Mouse (Mus musculus): Measurements from ENCODE around the gene Ptprg.

Ptprg gene

DNA sequence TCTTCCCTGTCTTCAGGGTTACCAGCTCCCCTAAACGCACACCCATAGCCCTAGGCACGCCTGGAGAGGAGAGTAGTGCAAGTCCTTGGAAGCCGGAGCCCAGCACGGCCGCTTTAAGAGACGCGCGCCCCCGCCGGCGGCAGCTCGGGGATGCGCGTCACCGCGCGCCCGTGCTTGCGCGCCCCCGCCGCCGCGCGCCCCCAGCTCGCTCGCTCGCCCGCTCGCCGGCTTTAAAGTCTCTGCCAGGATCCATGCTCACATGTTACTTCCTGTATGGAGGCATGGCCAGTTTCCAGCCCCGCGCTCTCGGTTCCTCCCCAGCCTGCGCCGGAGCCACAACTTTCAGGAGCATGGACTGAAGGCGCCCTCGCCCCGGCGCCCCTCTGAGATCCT lies at the start of gene Ptprg:
Gene Ptprg (plus strand): TSS at position 260 of the 393 bp plus-strand sequence.
- peak; percentile 69 to 86 for DNase-seq (ENCODE audit: low spot score in 2 of 2)

GRCm38 (mm10) chr14:11503803-11504365 lies 49.4 kb upstream of the Ptprg start:
- DNase-seq (ENCODE audit: low spot score in 2 of 2), result peak in 1 of 2 experiments; percentile 20

DNA sequence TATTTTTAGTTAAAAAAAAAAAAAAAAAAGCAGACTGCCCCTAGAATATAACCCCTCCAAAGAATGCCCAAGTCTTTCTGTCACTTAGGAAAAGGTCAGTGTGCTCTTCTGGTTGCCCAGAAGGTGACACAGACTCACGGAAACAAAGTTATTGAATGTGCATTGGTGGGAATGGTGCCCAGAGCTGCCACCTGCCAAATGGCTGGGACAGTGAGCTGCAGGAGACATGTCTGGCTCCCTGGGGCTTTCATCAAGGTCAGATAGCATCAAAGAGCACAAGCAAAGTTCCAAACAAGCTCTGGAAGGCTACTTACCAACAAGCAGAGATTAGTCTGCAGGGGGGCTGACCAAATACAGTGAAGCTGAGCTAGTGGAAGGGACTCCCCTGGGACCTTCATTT lies 43.2 kb upstream of the Ptprg start:
- no peak for DNase-seq (ENCODE audit: low spot score in 2 of 2)

DNA sequence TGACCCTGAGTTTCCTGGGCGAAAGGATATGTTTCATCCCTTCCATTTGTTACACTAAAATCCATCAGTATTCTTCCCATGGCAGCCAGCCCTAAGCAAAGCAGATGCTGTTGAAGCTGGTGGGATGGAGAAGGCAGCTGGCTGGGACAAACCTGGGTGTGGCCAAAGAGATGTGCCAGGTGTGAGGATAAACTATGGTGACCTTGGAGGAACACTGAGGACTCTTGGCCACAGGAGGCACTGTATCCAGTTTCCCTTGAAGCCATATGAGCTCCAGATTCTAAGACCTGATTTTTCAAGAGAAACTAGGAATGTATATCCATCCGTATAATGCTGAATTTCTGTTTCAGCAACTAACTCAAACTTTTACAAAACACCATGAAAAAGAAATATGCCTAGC lies 34.2 kb upstream of the Ptprg start:
- DNase-seq (ENCODE audit: low spot score in 2 of 2), result no peak

DNA sequence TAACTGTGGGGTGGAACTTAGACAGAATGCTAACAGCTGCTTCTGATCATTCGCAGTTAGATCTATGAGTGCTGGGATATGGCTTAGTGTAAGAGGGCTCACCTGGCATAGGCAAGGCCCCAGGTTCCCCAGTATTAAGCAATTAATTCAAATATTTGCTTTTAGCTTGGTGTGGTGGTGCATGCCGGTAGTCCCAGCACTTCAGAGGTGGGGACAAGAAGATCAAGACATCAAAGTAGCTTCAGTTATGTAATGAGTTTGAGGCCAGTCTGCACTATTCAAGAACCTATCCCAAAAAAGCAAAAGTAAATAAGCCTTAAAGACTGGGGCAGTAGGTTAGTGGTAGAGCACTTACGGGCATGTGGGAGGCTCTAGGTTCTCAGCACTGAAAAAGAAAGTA lies 30.3 kb upstream of the Ptprg start:
- no peak for DNase-seq (ENCODE audit: low spot score in 2 of 2)

- DNase-seq (ENCODE audit: low spot score in 2 of 2), result no peak
Measured at GRCm38 (mm10) chr14:11529591-11529990, 23.7 kb upstream of the Ptprg start.

DNA sequence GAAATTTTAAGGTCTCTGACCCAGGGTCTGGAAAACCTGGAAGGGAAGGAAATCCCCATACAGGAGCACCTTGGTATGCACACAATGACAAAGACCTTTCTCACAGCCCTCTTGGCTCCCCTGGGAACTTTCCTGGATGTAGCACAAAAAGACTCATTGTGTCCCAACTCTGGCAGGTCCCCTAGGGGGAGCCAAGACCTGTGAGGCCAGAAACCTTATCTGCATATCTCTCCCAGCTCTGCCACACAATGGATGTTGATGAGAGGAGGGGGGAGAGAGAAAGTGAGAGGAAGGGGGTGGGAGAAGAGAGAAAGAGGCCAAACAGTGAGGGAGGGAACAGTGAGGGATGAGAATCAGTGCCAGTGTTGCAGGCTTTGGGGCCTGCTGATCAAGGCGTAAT lies 18.9 kb upstream of the Ptprg start:
- DNase-seq (ENCODE audit: low spot score in 2 of 2), result no peak

- DNase-seq (ENCODE audit: low spot score in 2 of 2), result no peak
Measured at GRCm38 (mm10) chr14:11536121-11536520, 17.2 kb upstream of the Ptprg start.

DNA sequence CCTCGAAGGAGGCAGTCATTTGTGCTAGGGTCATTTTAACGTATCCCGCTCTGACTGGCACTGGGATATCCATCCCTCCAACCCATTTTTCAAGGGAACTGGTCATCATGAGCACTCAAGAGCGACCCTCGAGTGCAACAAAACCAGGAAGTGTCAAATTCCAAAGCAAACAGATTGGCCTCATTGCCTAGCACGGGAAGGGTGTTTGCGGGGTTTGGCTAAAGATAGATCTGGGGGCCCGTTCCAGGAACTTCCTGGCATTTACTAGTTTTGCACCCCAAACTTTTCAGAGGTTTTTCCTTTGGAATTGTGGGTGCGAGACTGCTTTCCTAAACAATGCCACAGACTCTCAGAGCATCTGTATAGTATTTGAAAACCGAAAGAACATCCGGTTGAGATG lies 1.4 kb upstream of the Ptprg start:
- no peak for DNase-seq (ENCODE audit: low spot score in 2 of 2)

GRCm38 (mm10) chr14:11552521-11553272 lies 635 bp upstream of the Ptprg start:
- peak; percentile 17 to 24 for DNase-seq (ENCODE audit: low spot score in 2 of 2)

GRCm38 (mm10) chr14:11553679-11554305 lies 460 bp downstream of the Ptprg start:
- peak in 1 of 2 experiments; percentile 30 for DNase-seq (ENCODE audit: low spot score in 2 of 2)

DNA sequence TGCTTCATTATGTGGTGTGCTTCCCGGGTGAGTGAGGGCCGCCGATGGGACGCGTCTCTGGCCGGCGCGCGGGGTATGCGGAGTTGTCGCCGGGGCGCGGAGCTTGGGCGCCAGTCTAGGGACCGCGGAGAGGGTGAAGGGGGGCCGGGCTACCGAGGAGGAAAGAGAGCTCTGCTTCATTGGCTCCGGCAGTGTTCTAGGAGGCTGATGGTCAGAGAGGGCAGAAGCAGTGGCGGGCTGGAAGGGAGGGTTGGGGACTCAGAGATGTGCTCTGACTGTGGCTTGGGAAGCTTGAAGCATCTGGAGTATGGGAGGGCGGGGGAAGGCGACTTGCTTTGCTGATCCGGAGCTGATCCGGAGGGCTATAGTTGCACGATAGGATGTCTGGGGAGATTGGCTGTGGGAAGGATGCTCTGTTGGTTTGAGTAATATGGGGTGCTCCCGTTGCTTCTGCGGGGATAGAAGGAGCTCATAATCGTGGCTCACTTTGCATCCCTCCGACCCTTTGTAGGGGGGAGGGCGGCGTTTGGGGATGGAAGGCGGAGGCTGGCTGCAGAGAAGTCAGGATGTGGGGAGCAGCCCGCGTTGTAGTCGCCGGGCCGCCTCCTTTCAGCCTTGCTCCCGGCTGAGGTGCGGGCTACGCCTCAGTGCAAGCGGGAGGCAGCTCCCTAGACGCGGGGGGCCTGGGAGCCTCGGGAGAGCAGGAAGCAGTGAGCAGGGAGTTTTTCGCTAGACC lies 1.1 kb downstream of the Ptprg start:
- DNase-seq (ENCODE audit: low spot score in 2 of 2), result peak; percentile 46 to 54

DNA sequence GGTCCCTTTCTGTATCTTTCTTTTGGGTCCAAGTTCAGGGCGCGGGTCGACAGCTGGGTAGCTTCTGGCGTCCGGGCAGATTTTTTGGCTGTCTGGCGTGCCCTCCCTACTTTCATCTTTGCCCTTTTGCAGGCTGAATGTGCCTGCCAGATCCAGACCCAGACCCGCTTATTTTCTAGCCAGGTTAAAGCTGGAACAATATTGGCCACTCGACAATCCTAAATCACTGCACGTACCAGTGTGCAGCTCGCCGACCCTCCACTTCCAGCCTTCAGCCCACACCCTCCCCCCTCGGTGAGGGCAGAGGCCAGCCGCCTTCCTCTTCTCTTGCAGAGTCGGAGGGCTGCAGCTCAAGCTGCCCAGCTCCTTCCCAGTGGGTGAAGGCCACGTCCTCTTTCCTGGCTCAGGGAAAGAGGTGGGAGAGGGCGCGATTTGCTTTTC lies 1.7 kb downstream of the Ptprg start:
- DNase-seq (ENCODE audit: low spot score in 2 of 2), result peak in 1 of 2 experiments; percentile 7

GRCm38 (mm10) chr14:11555521-11556355 lies 2.4 kb downstream of the Ptprg start:
- DNase-seq (ENCODE audit: low spot score in 2 of 2), result no peak

DNA sequence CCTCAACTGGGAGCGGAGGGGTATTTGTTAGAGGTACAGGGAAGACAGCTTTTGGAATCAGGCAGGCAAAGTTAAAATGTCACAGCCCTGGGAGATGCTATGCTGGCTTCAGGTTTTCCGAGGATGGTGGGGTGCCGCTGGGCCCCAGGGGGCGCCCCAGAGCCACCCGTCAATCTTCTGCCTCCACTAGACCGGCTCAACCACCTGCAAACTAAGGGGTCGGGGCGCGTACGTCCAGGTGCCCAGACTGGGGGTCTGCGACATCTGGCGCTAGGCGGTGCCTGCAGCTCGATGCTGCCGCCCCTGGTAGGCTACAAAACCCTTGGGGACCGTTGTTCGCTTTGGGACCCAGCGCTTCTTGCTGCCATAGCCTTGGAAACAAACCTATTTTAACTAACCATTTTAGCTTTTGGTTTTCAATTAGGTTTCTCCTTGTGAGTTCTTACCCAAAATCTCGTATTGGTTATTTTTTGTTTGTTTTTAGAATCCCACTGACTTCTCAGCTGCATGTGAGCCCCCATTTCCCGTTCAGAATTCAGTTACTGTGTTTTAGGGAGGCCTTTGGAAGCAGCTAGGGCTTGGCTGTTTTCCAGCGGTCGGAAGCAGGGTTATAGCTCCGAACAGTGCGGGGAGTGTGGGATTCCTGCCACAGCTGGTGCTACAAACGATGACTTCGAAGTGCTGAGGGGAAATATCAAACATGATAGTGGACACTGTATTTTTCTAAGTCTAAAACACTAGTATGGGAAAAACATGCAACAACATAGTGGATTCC lies 3.2 kb downstream of the Ptprg start:
- peak; percentile 41 to 57 for DNase-seq (ENCODE audit: low spot score in 2 of 2)

GRCm38 (mm10) chr14:11558496-11558895 lies 5.2 kb downstream of the Ptprg start:
- no peak for DNase-seq (ENCODE audit: low spot score in 2 of 2)

GRCm38 (mm10) chr14:11560641-11561232 lies 7.4 kb downstream of the Ptprg start:
- DNase-seq (ENCODE audit: low spot score in 2 of 2), result no peak

DNA sequence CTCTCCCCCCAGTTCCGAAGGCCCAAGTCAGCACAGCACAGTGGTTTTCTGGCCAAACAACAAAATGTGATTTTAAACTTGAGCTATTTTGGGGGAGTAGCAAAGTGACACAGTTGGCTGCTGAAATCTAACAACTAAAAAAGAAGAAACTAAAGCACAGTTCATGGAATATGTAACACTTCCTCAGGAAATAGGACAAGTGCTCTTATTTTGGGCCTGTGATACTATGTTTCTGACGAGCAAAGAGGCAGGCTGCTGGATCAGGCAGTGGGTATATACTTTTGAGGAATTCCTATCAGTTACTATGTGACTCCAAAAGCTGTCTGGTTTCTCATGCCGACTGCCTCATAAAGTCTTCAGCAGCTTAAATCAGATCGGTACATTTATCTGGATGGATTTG lies 8.1 kb downstream of the Ptprg start:
- DNase-seq (ENCODE audit: low spot score in 2 of 2), result no peak

DNA sequence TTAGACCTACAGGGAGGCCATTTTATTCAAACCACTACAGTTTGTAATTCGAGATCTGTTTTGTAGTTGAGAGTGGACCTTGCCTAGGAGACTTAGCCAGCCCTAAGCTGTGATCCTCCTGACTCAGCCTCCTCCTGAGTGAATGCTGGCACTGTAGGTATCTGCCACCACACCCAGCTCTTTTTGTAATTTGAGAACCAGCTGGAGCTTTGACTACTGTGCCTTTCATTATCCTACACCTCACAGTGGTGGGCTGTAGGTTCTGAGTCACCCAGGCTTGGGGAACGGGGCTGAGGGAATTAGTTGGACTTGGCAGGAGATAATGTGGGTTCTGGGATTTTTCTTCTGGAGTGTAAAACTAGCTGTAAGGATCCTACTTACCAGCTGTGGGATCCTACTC lies 9.5 kb downstream of the Ptprg start:
- no peak for DNase-seq (ENCODE audit: low spot score in 2 of 2)

GRCm38 (mm10) chr14:11563656-11564055 lies 10.3 kb downstream of the Ptprg start:
- DNase-seq (ENCODE audit: low spot score in 2 of 2), result no peak

Measured in urinary bladder, postnatal 36 days (tissue).